Mouse (Mus musculus) lung, postnatal 10 days (tissue): ENCODE measurements around the gene Gal3st3.
A peak's percentile ranks its signal among the peaks of the same experiment; 100 is the strongest.
"Not testable (repeated sequence)": the region's sequence is repeated elsewhere in the genome, so short reads cannot be mapped to it uniquely, and the experiment has no call there.

Source experiments
- DNase-seq: peaks from one replicate; pipeline ENCODE4 v3.0.0; 2021

Gene Gal3st3

GRCm38 (mm10) chr19:5309025-5309424 lies 10.9 kb downstream of the Gal3st3 start:
- no peak for DNase-seq

- no peak for DNase-seq
Measured at GRCm38 (mm10) chr19:5313189-5313588, 15.1 kb downstream of the Gal3st3 start.

- peak; percentile 33 for DNase-seq
Measured at GRCm38 (mm10) chr19:5323801-5324200, 25.7 kb downstream of the Gal3st3 start.

- DNase-seq = no peak
Measured at GRCm38 (mm10) chr19:5327970-5328369, 29.8 kb downstream of the Gal3st3 start.

GRCm38 (mm10) chr19:5334741-5335140 lies 36.6 kb downstream of the Gal3st3 start:
- DNase-seq = peak; percentile 13

GRCm38 (mm10) chr19:5335441-5335840 lies 37.3 kb downstream of the Gal3st3 start, which contains the start of gene Catsper1:
Gene Catsper1, plus strand, starts transcription at chr19:5335741.
- DNase-seq = no peak

- DNase-seq = peak; percentile 85
Measured at GRCm38 (mm10) chr19:5337975-5338374, 39.8 kb downstream of the Gal3st3 start.

- no peak for DNase-seq
Measured at GRCm38 (mm10) chr19:5341360-5341759, 43.2 kb downstream of the Gal3st3 start.

GRCm38 (mm10) chr19:5345297-5346131 lies 47.4 kb downstream of the Gal3st3 start:
- DNase-seq = no peak

GRCm38 (mm10) chr19:5348064-5348463 lies 49.9 kb downstream of the Gal3st3 start:
- DNase-seq = no peak

- peak; percentile 22 for DNase-seq
Measured at GRCm38 (mm10) chr19:5348526-5349501, 50.7 kb downstream of the Gal3st3 start.

- DNase-seq = not testable (repeated sequence)
Measured at GRCm38 (mm10) chr19:5349502-5349873, 51.4 kb downstream of the Gal3st3 start, which contains the start of gene Cst6. Gene Cst6, minus strand, starts transcription at chr19:5349574.

- no peak for DNase-seq
Measured at GRCm38 (mm10) chr19:5353609-5354008, 55.5 kb downstream of the Gal3st3 start.

- DNase-seq = no peak
Measured at GRCm38 (mm10) chr19:5356080-5356479, 57.9 kb downstream of the Gal3st3 start.
